9 mouse cellular contexts compared by ENCODE assay signal in genomic region chr19:57116871-57117501, GRCm38 (mm10).
A peak's percentile ranks its signal among the peaks of the same experiment; 100 is the strongest.
DNase-seq lines count a peak whose midpoint lies in the region; ATAC-seq lines count a peak whose summit lies in the region.
"Had no signal": no experiment of that assay in that cellular context is flagged by ENCODE, and none has a peak within 500 bp of the region (broad histone marks: within the 10 kb centered on the region; RNA-seq: fewer than 3 reads in every experiment).

No protein-coding gene starts in this region.

- H3K4me2 ChIP-seq in hindbrain, embryonic 16.5 days (ENCODE audit: low read length): peak overlapping the region; percentile 38
- H3K4me2 ChIP-seq in liver, embryonic 11.5 days: peak overlapping the region; percentile 57
- peak overlapping the region; percentile 53 for H3K4me2 ChIP-seq in neural tube, embryonic 12.5 days (replicated peaks)

- peak overlapping the region; percentile 22; the same call in 1 of the 2 replicates for H3K9ac ChIP-seq in hindbrain, embryonic 16.5 days (ENCODE audit: low read depth, low read length)
- peak overlapping the region; percentile 25; the same call in 1 of the 2 replicates for H3K9ac ChIP-seq in liver, embryonic 11.5 days (ENCODE audit: low read depth, low read length)
- H3K9ac ChIP-seq in neural tube, embryonic 12.5 days: no peak overlapping the region
- H3K9ac ChIP-seq: liver, embryonic 14.5 days had no signal

- H3K27me3 ChIP-seq in hindbrain, embryonic 16.5 days (replicated peaks; ENCODE audit: control insufficient read depth, insufficient read depth, low read length): no peaks in the 10 kb centered on the region
- peaks cover 11% of the 10 kb centered on the region for H3K27me3 ChIP-seq in liver, embryonic 11.5 days (replicated peaks; ENCODE audit: control insufficient read depth, insufficient read depth, low read length)
- no peaks in the 10 kb centered on the region for H3K27me3 ChIP-seq in neural tube, embryonic 12.5 days (replicated peaks)

- 11% methylated on average over 7 of the region's 7 CpGs for WGBS in hindbrain, embryonic 16.5 days
- 4% methylated on average over 7 of the region's 7 CpGs for WGBS in liver, embryonic 11.5 days
- 11% methylated on average over 7 of the region's 7 CpGs for WGBS in neural tube, embryonic 12.5 days

- no peaks in the 10 kb centered on the region for H3K36me3 ChIP-seq in hindbrain, embryonic 16.5 days (ENCODE audit: control insufficient read depth, insufficient read depth, low read length)
- H3K36me3 ChIP-seq in liver, embryonic 11.5 days (ENCODE audit: control insufficient read depth, insufficient read depth, low read length): no peaks in the 10 kb centered on the region
- H3K36me3 ChIP-seq in neural tube, embryonic 12.5 days: no peaks in the 10 kb centered on the region

- H3K4me1 ChIP-seq in hindbrain, embryonic 16.5 days (ENCODE audit: control insufficient read depth, insufficient read depth, low read depth, low read length): peaks cover 24% of the 10 kb centered on the region
- H3K4me1 ChIP-seq in liver, embryonic 11.5 days (replicated peaks; ENCODE audit: control insufficient read depth, insufficient read depth, low read length): peaks cover 41% of the 10 kb centered on the region
- H3K4me1 ChIP-seq in neural tube, embryonic 12.5 days: peaks cover 22% of the 10 kb centered on the region

- peak overlapping the region; percentile 19; the same call in 1 of the 2 replicates for H3K4me3 ChIP-seq in hindbrain, embryonic 16.5 days (ENCODE audit: low read length)
- no peak overlapping the region for H3K4me3 ChIP-seq in liver, embryonic 11.5 days (ENCODE audit: low read depth, low read length)
- no peak overlapping the region for H3K4me3 ChIP-seq in neural tube, embryonic 12.5 days

- H3K9me3 ChIP-seq in hindbrain, embryonic 16.5 days (ENCODE audit: control insufficient read depth, low read length): no peaks in the 10 kb centered on the region
- no peaks in the 10 kb centered on the region for H3K9me3 ChIP-seq in liver, embryonic 11.5 days (ENCODE audit: control insufficient read depth, low read length)
- no peaks in the 10 kb centered on the region for H3K9me3 ChIP-seq in neural tube, embryonic 12.5 days

- peak; percentile 78 for ATAC-seq in common myeloid progenitor, adult 5-6 weeks (replicated peaks; ENCODE audit: low read depth, poor library complexity, severe bottlenecking)
- no peak for ATAC-seq in hindbrain, embryonic 16.5 days
- ATAC-seq in liver, embryonic 11.5 days (replicated peaks; ENCODE audit: low FRiP score): peak; percentile 62
- no peak for ATAC-seq in neural tube, embryonic 12.5 days (ENCODE audit: low FRiP score, low read depth)
- ATAC-seq in erythroblast, adult 5-6 weeks (replicated peaks; ENCODE audit: low FRiP score, poor library complexity, severe bottlenecking): no peak

- DNase-seq in cerebellum, postnatal 14 days: peak; percentile 46 to 55
- DNase-seq in cerebellum, adult 9-10 months: no peak
- peak; percentile 45 for DNase-seq in liver, embryonic 11.5 days (ENCODE audit: low spot score)
- DNase-seq in gastrocnemius, postnatal 10 days: no peak

- H3K27ac ChIP-seq in hindbrain, embryonic 16.5 days (ENCODE audit: low read depth, low read length): no peak overlapping the region
- H3K27ac ChIP-seq in liver, embryonic 11.5 days (ENCODE audit: low read depth, low read length): no peak overlapping the region; the same call in 1 of the 2 replicates
- H3K27ac ChIP-seq in neural tube, embryonic 12.5 days: no peak overlapping the region
- H3K27ac ChIP-seq: liver, embryonic 14.5 days had no signal

Comparison
In these comparisons a context has a peak if more than half of its experiments do, and no peak if none do; other contexts are left out.
1. DNase-seq: peak in cerebellum, postnatal 14 days (2 of 2) and liver, embryonic 11.5 days (single experiment); none in cerebellum, adult 9-10 months (single experiment) and gastrocnemius, postnatal 10 days (single experiment).
2. ATAC-seq: peak in common myeloid progenitor, adult 5-6 weeks (single experiment) and liver, embryonic 11.5 days (single experiment); none in hindbrain, embryonic 16.5 days (single experiment), neural tube, embryonic 12.5 days (single experiment) and erythroblast, adult 5-6 weeks (single experiment).
3. Peak in every context shown above with its lines, with median percentiles within 50 percentile points of each other: H3K4me2 ChIP-seq.